ENCODE assay signal across 14 mouse cellular contexts in the genomic region with DNA sequence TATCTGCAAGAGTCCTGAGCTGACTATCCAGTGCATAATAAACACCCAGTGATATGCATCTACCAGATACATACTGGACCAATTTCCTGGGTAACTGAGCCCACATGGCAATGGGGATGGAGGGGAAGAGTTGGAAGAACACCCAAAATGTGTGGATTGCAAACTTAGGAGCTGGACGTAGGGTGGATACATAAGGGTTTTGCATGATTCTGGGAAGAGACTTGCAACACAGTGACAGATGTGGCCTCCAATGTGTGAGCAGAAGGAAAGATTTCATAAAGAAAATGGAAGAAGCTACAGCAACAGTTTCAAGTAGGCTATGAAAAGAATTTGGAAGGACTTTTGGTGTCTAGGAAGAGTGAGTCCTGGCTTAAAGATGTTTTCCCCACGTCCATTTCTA.
"Had no signal": no experiment of that assay in that cellular context is flagged by ENCODE, and none has a peak within 500 bp of the region (broad histone marks: within the 10 kb centered on the region; RNA-seq: fewer than 3 reads in every experiment).

No protein-coding gene starts in this region.

- DNase-seq: liver, postnatal 0 days; lung, adult 2 months; lung, postnatal 14 days; lung, postnatal 36 days; midbrain, embryonic 14.5 days; retina, postnatal 1 day; right cerebral cortex, postnatal 14 days; right cerebral cortex, postnatal 4 days; spleen, adult 18-20 months; thymus, adult 2 months; thymus, postnatal 25 days; thymus, postnatal 4 days had no signal

- ATAC-seq: liver, postnatal 0 days; lung, postnatal 0 days; midbrain, embryonic 16.5 days had no signal
